Mouse (Mus musculus): Measurements from ENCODE around the gene Synpo2.

DNA sequence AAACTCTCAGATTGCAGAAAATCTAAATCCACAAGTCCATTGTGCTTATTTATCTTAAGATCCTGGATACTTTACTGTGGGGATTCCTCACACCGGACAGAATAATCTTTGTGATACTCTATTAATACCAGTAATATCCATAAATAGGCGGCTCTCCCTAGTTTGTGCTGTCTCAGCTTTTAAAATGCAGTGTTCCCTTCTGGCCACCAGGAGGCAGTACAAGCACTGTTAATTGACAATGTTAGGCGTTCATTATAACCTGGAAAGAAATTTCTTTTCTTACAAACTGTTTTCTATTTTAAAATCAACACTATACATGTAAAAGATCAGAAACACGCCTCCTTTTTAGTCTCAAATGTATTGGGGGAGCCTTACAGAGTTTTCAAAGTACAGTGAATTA lies 75.2 kb downstream of the Synpo2 start:
- no peak for TF ChIP-seq CHD2 (IDR thresholded peaks at IDR 0.05; ENCODE audit: low read depth, low read length)
- TF ChIP-seq MAFK (IDR thresholded peaks at IDR 0.05; ENCODE audit: insufficient read depth, low read depth, low read length): peak; percentile 97
- no peak for TF ChIP-seq HCFC1 (IDR thresholded peaks at IDR 0.05; ENCODE audit: borderline replicate concordance, insufficient read depth, low read length)
